Mouse (Mus musculus): Measurements from ENCODE around the gene Wdr53.

Wdr53 gene

DNA sequence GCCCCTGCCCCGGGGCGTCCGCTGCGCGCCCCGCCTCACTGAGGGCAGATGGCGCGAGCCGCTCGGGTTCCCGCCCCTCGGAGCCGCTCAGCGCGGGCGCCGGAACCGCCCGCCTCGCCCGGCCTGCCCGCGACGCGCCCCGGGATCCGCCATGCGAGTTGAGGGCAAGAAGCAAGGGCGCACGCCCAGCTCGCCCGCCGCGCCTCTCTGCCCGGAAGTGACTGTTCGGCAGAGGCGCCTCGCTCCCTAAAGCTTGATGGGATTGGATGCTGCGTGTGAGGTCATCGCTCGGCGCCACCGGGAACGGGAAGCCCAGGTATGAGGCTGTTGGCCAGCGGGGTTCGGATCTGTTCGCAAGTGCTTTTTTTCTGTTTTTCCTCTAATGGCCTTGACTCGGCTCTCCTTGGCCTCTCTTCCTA lies at the start of gene Wdr53, which contains the start of gene Fbxo45:
Wdr53 (plus strand) TSS at position 276 of the 419 bp plus-strand sequence.
Fbxo45 (minus strand) TSS at position 207 of the 419 bp plus-strand sequence.
- peak; percentile 97 for DNase-seq (ENCODE audit: low spot score)

DNA sequence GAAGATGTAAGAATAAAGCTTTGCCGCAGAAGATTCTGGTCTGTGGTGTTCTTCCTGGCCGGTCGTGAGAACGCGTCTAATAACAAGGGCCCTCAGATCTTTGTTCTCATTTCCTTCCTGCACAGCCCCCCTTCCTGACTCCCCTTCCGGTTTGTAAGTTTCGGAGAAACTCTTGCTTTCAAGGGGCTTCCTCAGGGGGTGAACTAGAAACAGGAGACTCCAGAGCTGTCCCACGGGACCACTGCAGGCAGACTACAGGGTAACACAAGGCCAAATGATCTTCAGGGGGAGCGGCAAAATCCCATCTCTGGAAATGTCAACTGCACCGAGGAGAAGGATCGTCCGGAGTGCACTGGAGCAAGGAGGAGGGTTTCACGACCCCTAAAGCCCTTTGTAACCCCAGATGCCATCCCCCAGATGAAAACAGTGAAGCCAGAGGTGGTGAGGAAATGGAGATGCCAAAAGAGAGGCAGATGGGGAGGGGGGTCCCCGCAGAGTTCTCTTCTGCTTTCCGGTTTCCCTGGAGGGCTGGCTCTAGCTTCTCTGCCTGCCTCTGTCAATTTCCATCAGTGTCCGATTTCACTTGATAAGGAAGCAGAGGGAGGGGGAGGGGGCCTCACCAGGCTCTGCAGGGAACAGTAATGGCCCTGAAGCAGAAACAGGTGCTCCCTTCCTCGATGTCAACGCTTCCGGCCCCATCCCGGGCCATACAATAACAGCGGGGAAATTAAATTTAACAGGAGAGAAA lies 46.6 kb upstream of the Wdr53 start:
- DNase-seq (ENCODE audit: low spot score) = no peak

DNA sequence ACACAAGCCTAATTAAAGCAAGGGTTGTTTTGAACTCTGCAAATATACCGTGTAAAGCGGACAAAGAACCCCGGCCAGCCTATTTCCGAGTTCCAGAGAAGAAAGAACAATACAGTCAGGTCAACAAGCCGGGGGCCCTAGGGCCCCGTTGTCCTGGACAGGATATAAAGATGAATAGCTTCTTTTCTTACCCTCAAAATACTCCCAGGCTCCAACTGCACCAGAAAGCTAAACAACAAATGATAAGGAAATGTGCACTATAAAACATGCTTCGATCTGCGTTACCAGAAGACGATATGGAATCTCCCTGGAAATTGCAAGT lies 46.1 kb upstream of the Wdr53 start:
- DNase-seq (ENCODE audit: low spot score) = no peak

DNA sequence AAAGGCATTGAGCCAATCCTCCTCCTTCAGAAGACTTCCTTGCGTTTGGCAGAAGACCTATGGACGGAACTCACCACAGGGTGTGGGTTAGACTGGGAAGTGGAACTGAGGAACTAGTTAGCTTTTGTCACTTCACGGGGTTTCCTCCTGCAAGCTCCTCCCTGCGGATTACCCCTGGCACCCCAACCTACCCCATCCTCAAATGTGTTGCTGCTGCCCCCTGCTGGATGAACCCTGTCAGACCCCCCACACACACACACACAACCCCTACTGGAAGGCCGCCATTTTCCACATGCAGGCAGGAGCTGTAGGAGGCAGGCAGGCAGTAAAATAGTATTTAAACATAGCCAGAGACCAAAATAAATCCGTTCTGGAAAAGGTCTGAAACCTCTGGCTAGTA lies 44.3 kb upstream of the Wdr53 start:
- peak; percentile 35 for DNase-seq (ENCODE audit: low spot score)

DNA sequence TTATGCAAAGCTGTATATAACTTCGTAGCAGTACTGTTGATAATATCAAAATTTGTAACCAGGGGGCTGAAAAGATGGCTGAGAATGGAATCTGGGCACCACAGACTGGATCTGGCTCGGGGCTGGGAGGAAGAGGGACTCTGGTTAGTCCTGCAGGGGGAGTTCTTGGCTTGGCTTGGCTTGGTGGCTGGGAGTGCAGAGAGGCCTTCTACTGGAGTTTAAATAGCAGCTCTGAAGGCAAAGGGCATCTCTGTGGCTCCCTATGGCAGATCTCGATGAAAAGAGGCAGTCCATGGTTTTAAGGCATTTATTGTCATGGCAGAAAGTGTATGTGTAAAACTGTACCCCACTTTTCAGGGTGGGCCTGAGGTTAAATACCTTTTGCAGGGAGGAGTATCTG lies 42.1 kb upstream of the Wdr53 start:
- peak; percentile 81 for DNase-seq (ENCODE audit: low spot score)

DNA sequence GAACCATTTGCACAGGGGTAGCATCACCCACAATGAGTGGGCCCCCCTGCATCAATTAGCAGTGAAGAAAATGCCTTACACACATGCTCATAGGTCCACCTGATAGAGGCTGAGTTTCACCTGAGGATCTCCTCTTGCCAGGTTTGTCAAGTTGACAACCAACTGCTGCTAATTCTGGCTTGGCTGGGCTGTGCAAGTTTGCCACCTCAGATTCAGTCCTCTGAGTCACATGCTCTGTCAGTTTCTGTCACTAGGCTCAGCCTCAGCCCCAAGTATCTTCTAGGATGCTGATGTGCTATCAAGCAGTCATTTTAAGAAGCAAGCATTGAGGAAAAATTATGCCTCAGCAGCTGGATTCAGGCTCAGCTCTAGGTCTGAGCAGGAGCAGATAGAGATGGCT lies 32.9 kb upstream of the Wdr53 start:
- no peak for DNase-seq (ENCODE audit: low spot score)

DNA sequence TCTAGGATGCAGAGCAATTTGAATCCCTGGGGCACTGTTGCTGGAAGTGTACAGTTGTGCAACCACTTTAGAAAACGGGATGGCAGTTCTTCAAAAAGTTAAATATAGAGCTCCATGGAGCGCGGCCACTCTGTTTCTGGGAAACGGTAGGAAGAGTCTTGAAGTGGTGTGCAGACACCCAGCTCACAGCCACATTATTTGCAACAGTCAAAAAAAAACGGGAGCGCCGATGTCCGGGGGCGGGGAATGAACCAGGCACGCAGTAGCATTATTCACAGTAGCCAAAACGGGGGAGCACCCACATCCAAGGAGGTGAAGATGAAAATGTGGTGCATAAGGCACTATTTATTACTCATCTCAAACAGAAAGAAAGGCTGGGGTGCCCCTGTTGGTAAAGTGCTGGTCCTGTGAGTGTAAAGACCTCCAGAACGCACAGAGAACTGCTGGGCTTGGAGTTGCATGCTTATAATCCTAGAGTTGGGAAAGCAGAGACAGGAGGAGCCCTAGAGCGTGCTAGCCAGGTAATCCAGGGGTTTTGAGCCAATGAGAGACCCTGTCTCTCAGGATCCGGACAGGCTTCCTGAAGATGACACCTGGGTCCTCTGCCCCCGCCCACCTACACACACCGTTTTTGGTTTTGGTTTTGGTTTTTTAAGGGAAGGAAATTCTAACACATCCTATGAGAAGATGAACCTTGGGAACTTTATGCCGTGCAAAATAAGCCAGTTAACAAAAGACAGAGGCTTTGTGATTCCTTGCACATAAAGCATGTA lies 32.0 kb upstream of the Wdr53 start:
- peak; percentile 79 for DNase-seq (ENCODE audit: low spot score)

DNA sequence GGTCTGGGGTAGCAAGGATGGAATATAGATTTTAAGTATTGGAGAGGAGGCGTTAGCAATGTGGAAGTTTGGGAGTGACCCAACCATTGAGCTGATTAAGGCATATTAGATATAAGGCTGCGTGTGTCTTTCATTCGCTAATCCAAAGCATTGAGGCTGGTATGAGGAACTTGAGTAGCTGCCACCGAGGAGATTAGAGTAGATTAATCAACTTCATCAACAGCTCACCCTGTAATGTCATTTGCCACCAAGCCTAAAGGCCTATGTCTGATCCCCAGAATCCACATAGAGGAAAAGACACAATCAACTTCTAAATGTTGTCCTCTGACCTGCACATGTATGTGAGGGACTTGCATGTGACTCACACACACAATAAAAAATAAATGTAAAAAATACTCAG lies 25.2 kb upstream of the Wdr53 start:
- no peak for DNase-seq (ENCODE audit: low spot score)

DNA sequence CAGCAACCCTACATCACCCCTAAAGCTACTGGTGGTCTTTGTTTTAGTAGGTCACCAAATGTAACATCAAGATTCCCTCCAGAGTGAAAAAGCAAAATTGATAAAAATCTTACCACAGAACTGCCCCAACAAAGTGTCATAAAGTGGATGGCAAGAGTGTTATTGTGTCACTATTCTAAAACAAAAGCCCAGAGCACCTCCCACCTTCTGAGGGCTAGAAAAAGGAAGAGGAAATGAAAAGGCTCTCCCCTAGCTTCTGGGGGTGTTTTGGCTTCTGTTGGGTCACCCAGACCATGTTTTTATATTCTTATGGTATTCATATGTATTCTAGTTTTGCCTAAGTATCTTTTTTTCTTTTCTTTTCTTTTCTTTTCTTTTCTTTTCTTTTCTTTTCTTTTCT lies 24.6 kb upstream of the Wdr53 start:
- DNase-seq (ENCODE audit: low spot score) = no peak

DNA sequence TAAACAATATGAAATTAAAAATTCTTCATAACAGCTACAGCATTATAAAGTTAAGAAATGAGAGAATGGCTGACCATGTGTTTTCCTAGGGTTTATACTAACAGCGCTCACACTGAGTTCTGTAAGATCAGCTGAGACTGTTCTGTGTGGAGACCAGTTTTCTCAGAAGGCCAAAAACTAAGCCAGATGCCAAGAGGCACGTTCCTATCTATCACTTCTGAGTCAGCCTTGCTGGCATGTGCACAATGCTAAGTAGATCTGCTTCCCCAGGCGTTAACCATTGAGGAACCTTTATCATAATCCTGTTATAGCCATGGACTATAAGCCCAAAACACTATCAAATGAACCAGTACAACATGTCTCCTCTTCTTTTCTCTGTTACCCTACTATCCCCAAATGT lies 15.0 kb upstream of the Wdr53 start:
- DNase-seq (ENCODE audit: low spot score) = peak; percentile 83

DNA sequence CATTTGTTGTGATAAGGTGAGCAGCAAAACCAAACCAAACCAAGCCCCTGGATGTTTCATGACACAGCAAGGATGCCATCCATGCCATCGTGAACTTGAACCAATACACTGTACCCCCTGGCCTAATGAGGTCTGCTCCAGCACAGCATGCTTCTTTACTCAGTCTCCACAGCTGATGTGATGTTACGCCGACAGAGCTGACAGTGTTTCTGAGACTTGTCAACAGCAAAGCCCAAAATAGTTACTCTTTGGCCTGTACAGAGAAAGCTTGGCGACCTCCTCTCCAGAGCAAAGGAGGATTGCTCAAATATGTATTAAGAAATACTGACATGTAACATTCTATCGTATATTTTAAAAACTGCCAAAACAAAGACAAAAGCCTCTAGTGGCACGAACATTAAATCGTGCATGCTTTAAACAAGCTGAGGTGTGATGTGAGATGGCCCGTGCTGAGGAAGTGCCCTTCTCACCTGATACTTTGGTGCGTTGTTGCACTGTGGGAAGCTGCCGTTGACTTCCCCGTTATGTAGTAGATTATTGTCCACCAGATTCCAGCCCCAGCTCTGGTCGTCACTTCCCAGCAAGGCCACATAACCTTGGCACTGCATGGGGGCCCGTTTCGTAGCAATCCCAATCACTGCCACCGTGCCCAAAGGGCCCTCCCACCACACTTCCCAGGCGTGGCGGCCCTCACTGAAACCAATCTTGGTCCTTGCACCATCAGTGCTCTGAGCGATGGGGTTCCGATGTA lies 8.9 kb upstream of the Wdr53 start:
- peak; percentile 95 for DNase-seq (ENCODE audit: low spot score)

DNA sequence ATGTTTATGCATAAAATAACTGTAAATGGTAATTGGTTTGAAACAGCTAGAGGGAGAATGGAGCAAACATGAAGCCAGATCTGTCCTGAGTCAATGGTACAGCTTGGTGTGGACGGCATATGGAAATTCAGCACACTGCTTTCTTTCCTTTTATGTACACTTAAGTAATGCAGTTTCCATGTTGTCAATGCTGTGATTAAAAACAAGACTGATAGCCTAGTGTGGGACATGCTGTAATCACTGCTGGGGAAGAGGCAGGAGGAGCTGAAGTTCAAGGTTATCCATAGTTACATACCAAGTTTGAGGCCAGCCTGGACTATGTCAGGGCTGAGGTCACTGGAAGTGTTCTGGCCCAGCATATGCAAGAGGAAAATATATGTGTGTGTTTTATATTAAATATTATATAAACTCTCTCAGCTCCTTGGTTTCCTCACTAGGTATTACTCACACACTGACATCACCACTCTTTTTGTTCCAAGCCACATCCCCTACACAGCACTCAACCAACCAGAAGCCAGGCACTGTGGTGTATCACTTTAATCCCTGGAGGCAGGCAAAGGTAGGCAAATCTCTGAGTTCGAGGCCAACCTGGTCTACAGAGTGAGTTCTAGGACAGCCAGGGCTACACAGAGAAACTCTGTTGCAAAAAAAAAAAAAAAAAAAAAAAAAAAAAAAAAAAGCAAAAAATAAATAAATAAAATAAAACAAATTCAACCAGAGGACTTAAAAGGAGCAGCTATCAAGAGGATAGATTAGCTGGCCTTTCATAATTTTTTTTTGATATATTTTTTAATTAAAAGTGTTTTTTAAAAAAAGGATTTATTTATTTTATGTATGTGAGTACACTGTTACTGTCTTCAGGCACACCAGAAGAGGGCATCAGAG lies 7.4 kb upstream of the Wdr53 start:
- DNase-seq (ENCODE audit: low spot score) = peak; percentile 61

DNA sequence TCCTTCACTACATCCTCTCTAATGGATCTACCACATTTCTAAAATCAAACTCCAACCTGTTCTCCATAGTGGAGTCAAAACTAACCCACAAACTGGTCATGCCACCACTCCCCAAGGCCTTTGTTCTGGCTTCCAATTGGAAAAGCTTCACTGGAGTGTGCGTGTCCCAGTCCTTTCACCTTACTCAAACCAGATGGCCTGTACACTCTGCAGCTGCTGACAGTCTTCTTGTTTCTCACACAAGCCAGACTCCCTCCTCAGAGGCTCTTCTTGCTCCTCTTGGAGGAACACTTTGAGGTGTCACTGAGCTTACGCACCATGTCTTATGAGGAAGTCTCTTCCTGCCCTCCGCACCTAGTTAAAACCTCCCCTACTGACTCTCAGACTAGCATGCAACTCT lies 3.1 kb upstream of the Wdr53 start:
- peak; percentile 69 for DNase-seq (ENCODE audit: low spot score)

DNA sequence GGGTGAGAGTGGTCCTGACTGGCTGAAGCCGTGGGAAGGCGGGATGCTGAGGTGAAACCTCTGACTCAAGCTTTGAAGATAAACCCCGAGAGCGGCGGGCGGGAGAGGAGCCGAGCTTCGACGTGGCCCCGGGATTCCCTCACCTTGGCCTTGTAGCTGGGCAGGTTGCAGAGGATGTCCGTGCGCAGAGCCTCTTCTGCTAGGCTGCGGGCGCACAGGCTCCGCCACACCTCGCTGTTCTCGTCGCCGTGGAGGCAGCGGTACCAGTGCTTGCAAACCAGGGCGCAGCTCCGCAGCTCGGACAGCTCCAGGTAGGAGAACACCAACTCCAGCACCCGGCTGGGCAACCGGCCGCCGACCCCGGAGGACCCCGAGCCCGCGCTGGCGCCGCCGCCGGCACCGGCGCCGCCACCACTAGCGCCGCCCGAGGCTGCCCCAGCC lies 656 bp upstream of the Wdr53 start:
- DNase-seq (ENCODE audit: low spot score) = peak; percentile 46

DNA sequence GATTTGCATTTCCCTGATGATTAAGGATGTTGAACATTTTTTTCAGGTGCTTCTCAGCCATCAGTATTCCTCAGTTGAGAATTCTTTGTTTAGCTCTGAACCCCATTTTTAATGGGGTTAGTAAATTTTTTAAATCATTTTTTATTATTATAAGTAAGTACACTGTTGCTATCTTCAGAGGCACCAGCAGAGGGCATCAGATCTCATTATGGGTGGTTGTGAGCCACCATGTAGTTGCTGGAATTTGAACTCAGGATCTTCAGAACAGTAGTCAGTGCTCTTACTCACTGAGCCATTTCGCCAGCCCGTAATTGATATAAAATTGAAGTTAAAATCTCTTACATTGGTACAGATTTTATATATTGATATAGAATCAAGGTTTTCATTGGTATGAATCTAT lies 17.2 kb downstream of the Wdr53 start:
- DNase-seq (ENCODE audit: low spot score) = peak; percentile 53

DNA sequence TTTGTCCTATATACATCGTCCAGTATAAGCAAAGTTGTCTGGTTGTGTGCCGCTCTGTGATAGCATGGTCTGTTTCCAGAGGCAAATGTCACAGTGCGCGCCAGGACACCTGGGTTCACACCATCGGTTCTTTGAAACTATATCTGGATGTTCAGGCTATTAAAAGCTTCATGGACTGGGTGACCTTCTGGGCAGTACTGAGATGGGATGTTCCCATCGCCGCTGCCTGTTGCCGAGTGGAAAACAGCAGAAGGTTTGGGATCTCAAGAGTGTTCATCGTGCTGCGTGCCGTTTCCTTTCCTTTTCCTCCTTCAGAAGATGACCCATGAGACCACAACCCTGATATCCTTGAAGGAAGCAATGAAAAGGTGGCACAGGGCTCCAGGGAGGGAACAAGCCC lies 24.3 kb downstream of the Wdr53 start, which contains the start of gene Smco1:
Smco1 (plus strand) TSS at position 178 of the 400 bp plus-strand sequence.
- no peak for DNase-seq (ENCODE audit: low spot score)

DNA sequence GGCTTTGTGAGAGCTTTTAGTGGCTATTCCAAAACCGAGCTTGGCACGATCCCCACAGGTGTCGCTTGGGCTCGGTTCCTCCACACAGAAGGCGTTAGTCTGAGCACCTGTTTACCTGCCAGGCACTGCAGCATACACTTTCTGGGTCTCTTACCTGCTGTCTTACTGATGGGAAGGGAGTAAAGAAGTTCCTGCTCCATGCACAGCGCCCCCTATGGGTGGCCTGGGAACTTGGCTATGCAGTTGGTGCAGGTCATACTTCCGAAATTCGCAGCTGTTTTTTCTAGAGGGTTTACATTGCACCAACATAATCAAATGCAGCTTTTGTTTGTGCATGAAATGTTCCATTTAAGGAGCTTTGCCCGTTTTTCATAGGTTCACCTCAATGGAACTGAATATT lies 26.3 kb downstream of the Wdr53 start:
- DNase-seq (ENCODE audit: low spot score) = no peak

DNA sequence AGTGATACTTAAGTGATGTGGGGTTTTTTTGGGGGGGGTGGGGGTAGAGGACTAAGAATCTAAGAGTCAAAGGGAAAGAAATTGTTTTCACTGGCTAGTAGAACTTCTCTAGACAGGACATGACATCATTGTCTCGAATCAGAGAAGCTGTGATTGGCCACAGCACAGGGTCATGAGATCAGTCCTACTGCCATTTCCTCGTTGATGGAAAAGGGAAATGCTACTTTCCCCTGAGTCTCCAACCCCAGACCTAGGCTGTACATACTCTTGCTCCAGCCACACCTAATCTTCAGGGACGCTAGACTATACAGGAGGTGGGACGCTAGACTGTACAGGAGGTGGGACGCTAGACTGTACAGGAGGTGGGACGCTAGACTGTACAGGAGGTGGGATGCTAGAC lies 28.0 kb downstream of the Wdr53 start:
- DNase-seq (ENCODE audit: low spot score) = no peak

DNA sequence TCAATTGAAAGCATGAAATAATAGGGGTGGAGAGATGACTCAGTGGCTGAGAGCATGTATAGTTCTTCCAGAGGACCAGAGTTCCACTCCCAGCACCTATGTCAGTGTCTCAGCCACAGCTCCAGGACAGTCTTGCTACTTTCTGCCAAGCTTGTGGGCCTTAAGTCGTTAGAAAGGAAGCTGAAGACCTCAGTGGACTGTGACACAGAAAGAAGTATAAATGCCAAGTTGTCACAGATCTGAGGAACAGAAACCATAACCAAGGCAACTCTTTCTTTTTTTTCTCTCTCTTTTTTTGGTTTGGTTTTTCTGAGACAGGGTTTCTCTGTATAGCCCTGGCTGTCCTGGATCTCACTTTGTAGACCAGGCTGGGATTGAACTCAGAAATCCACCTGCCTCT lies 28.8 kb downstream of the Wdr53 start:
- no peak for DNase-seq (ENCODE audit: low spot score)

DNA sequence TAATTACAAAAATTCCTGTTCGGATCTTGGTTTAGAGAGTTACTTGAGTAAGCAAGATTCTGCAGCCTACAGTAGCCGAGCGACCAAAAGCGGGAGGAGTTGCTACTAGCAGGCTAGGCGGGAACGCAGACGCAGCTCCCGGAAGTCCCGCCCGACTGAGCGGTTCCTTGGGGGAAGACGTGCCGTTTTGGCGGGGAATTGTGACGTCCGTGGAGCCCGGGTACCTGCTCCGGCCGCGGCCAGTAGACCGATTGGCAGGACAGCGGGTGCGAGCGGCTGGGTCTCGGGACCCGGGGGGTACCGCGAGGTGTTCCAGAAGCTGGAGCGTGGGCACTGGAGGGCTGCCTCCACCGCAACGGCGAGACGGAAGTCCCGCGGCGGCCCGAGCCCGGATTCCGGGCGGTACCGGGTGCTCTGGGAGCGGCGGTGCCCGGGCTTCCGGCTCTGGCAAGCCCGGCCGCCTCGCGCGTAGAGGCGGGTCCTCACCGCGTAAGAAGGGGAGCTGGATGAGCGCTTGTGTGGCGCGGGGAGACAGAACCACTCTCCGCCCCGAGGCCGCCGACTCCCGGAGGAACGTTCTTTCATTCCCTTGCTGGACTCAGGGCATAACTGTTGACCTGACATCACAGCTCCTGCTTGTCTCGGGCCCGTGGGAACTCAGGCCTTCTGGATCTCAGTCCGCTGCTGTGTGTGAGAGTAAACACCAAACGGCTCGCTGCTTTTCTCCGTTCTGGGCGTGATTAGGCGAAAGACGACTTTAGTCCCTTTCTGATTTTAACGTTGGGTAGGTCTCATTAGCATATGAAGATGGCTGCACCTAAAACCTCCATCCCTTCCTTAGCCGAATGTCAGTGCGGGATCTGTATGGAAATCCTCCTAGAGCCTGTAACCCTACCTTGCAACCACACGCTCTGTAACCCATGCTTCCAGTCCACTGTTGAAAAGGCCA lies 30.6 kb downstream of the Wdr53 start, which contains the start of gene Rnf168:
Rnf168 (plus strand) TSS at position 152 of the 949 bp plus-strand sequence.
- peak; percentile 90 for DNase-seq (ENCODE audit: low spot score)

Data from adipocyte (in vitro differentiated cells).